Mouse (Mus musculus): ENCODE measurements around the gene Tspan5. TPM values are rescaled to one million over a fixed set of nuclear protein-coding genes. Genes with fewer than 3 reads are reported as not detected.

Gene Tspan5
- polyA plus RNA-seq (2015; fragmentation: Nextera tagmentation; extraction: Ambion mirVana) = 21.5 and 27.0 TPM in 2 replicates

DNA sequence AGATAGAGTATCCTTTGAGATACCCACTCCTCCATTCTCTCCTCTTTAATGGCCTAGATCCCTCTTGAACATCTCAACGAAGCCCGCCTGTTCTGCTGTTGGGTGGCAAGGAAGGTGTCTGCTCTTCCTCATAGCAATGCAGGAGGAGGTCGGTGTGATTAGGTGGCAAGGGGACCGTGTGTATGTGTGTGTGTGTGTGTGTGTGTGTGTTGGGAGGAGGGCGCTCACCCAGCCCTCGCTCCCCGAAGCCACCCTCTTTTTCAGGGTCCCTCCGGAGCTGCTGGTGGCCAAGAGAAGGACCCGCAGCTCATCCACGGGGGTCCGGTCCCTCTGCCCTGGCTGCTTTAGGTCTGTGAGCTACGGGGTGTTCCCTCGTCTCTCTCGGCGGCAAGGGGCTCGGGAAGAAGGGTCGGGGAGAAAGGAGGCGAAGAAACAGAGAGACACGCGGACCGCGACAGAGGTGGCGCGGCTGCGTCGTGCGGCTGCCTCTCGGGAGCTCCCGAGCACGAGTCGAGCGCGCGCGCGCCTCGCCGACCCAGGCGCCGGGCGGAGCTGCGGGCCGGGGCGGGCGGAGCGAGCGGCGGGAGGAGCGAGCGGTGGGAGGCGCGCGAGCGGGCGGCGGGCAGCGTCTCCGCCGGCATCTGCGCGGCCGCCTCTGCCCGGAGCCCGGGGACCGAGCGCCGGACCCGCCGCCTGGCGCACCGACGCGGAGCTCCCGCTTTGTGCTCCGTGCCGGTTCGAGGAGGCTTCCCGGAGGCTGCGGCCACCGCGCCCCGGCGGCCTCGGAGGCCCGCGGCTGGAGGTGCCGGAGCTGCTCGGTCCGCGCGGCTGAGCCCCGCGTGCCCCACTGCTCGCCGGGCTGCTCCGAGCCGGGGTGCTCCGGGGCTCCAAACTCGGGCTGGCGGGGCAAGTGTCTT is at the start of gene Tspan5:
TSS of gene Tspan5 (plus strand) at position 547 of the 917 bp plus-strand sequence.

Other genes starting within 250 kb of the Tspan5 start
- 121 and 178 TPM in 2 replicates for gene Eif4e, start 216.0 kb upstream of the Tspan5 start, polyA plus RNA-seq (2015; fragmentation: Nextera tagmentation; extraction: Ambion mirVana)